Mouse (Mus musculus) layer of hippocampus, adult 9-10 months (tissue): ENCODE results near the gene Spon1.
A peak's percentile ranks its signal among the peaks of the same experiment; 100 is the strongest.

Experiments used
- DNase-seq: peaks from one replicate; pipeline ENCODE4 v3.0.0; 2022; ENCODE audit warnings: low spot score

The Spon1 gene

DNA sequence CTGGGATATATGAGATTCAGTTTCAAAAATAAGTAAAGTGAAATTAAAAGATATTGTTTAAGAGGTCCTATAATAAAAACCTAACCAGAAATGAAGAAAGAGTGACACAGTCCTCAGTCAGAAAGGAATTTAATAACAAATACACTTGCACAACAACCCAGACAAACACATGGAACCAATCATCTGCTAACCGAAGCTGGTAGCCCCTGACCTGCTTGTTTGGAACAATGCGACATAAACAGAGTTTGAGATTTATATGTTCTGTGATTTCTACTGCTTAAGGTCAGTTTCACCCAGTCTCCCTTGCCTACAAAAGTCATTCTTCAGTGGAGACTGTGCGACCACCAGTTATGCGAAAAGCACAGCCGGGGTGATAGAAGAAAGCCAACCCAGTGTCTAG lies 138.1 kb downstream of the Spon1 start:
- no peak for DNase-seq

GRCm38 (mm10) chr7:113904348-113904895 lies 138.6 kb downstream of the Spon1 start:
- DNase-seq = no peak

DNA sequence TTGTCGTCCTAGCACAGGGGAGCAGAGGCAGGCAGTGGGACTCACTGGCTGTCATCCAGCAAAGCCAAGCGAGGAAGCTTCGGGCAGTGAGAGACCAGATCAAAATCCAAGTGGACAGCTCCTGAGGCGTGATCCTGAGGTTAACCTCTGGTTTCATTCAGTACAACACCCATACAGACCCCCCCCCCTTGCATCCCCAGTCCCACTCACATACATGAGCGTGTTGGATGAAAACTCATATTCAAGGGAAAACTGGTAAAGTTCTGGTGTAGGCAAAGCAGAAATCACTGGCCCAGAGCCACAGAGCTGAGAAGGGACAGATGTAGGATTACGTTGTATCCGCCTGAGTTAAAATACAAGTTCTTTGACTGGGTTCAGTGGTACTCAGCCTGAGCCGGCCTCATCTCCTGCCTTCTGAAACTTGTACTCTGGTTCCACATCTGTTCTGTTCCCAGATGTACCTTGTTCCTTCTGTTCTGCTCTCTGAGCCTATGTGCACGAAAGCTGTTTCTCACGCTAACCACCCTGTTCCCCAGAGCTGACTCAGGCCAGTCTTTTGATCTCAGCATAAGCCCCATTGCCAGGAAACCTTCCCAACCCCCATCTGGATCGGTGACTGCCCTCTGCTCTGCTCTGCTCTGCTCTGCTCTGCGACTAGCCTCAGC lies 143.5 kb downstream of the Spon1 start:
- DNase-seq = no peak

DNA sequence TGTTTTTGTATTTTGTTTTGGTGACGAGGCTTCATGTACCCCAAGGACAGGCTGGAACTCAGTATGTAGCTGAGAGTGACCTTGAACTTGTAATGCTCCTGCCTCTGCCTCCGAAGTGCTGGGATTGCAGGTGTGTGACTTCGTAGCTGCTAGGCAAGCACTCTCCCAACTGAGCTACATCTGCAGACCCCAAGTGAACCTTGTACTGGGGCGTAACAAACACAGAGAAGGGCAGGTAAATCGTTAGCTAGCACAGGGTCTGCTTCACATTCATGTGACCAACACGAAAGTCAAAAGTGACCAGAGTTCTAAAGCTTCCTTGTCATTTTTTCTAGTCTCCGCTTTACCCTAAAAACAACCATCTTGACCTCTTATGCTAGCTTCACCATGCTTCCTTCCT lies 145.1 kb downstream of the Spon1 start:
- no peak for DNase-seq

DNA sequence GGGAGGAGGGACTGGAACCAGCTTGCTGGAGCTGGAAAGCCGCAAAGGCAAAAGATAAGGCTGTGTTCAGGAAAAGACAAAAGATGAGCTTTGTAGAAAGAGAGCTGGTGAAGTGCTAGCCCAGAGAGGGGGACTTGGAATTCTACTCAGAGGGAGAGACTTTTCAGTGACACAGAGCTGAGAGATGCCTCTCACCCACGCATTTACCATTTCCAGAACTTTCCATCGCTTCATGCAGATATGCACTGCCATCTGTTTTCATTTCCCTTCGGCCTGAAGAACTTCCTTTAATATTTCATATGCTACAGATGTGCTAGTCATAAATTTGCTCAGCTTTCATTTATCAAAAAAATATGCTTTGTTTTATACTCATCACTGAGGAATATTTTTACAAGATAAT lies 150.1 kb downstream of the Spon1 start:
- DNase-seq = no peak

- no peak for DNase-seq
These were observed 153.1 kb downstream of the Spon1 start for GRCm38 (mm10) chr7:113918916-113919315.

GRCm38 (mm10) chr7:113919505-113919904 lies 153.7 kb downstream of the Spon1 start:
- no peak for DNase-seq

DNA sequence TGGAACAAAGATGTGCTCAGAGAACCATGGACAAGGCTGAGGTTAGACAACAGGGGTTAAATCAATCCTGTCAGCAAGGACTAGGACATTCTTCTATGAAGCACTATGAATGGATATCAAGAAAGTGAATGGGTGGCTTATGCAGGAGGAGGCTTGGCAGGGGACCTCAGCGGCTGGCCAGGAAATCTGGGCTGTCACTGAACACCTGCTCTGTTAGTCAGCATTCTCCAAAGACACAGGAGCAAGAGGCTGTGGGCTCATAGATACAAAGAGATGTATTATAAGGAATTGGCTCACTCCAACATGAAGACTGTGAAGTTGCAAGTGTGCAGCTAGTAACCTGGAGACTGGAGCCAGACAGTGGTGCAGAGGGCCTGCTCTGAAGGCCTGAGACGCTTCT lies 154.3 kb downstream of the Spon1 start:
- DNase-seq = no peak

DNA sequence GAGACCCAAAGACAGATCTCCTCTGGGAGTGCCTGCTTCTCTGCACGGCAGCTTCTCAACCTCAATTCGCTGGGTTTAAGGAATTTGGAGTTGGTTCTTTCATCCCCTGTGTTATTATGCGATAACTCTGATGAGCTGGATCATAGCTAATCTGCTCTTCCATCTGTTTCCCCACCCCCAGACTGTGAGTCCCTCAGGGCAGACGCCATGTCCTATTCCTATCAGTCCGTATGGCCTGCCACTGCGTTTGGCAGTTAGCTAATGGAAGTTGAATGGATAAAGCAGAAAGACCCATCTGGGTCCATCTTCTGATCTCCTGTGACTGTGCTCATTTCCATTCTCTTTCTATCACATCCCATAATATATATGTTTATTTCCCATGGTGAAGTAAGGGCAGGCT lies 158.8 kb downstream of the Spon1 start:
- DNase-seq = peak; percentile 56

- no peak for DNase-seq
These were observed 185.1 kb downstream of the Spon1 start for GRCm38 (mm10) chr7:113950888-113951287.

DNA sequence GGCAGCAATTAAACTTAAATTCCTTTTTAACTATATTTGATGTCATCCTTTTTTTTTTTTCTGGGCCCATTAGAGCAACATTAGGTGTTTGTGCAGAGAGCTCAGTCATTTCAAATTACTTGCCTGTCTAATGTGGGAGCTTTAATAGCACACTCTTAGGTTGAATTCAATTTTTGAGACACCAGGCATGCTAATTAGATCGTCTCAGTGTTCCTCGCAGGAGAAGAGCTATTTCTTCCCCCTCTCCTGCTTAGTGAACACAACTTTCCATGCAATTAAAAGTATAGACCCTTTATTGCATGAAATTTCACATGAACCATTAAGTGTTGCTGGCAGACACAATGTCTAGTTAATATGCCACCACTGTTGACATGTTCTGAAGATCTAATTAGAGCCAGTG lies 189.6 kb downstream of the Spon1 start:
- DNase-seq = no peak

DNA sequence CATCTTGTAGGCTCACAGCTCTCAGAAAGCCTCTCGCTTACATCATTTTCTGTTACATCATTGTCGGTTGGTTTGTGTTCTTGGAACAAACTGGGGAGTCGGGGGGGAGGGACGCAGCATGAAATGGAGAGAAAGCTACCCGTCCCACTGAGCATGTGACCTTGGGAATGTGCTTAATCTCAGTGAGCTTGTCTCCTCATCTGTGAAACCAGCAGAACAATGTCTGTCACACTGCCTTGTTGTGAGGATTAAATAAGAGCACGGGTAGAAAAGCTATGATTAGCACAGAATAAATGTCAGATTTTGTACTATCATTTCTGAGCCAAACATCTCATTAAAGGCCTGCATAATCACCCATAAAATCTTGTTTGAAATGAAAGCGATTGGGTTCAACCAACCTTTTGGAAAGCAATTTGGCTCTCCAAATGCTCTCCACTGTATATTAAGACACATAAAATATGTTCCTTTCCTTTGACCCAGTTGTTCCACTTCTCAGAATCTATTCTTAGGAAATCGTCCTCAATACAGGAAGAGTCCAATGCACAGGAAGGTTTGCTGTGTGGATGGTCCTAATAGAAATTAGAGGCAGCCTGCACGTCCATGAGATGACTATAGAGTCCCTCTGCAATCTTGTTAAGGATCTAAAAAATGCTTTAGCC lies 195.2 kb downstream of the Spon1 start:
- peak; percentile 16 for DNase-seq

DNA sequence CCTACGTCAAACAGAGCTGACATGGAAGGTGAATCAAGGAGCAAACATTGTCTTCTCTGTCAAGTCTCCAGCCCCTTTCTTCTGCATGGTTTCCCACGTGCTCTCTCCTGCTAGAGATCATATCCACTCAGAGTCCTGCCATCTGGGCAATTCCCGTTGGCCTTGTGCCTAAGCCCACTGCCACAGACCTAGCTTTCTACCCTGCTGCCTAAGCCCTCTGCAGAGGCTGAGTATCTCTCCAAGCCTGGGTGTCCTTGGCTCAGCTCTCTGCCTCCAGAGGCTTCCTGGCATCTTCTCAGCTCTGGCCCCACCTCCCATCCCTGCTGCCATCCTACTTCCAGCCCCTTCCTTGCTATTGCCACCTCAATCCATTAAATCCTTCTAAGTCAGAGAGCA lies 195.7 kb downstream of the Spon1 start:
- DNase-seq = peak; percentile 5

GRCm38 (mm10) chr7:113962078-113962477 lies 196.3 kb downstream of the Spon1 start:
- no peak for DNase-seq

- no peak for DNase-seq
These were observed 198.0 kb downstream of the Spon1 start for GRCm38 (mm10) chr7:113963766-113964165.

DNA sequence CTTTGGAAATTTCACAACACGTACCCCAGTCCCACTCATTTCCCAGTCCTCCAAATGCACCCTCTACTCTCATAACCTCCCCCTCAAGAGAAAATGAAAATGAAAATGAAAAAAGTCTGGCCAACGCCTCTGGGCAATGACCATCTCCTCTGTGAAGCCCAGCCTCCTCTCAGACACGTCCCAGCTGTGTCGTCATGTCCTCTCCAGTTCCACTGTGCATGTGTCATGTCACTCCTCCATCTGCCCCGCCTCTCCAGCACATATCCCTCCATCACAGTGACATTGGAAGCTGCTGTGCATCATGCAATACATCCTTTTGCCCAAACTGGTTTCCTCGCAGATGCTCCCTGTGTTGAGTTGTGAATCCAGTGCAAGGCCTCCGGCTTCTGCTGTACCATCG lies 199.8 kb downstream of the Spon1 start:
- DNase-seq = no peak

DNA sequence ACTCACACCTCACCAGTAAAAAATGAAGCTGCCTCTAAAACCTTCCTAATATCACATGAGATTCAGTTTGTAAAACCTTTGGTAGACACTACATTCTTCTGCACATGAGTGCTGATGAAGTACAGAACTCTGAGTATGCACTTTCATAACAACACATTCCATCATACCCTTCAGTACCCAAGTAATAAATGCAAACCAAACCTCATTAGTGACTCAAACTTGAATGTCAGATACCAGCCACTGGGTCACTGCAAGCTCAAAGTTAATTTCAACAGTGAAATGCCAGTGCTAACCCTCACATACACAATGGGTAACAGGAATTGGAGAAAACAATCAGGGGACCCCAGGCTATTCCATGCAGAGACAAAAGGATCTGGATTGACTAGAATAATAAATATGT lies 203.4 kb downstream of the Spon1 start:
- DNase-seq = no peak

DNA sequence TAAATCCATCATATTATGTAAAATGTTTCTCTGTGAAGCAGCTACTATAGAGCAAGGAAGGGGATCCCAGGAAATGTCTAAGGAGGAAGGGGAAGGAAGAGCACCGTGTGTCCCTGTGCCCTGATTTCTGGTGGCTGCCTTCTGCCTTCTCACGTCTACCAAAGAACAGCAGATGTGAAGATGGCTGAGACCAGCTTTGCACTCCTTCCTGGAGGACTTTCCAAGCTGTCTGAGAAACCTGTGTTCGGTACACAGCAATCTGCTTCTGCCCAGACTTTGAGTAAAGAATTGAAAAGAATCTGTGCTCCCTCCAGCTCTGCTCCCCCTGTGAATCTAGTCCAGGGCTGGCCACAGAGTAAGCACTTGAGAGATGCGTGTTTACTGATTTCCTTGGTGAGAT lies 206.7 kb downstream of the Spon1 start:
- peak; percentile 20 for DNase-seq

- no peak for DNase-seq
These were observed 220.8 kb downstream of the Spon1 start for GRCm38 (mm10) chr7:113986406-113987134.

DNA sequence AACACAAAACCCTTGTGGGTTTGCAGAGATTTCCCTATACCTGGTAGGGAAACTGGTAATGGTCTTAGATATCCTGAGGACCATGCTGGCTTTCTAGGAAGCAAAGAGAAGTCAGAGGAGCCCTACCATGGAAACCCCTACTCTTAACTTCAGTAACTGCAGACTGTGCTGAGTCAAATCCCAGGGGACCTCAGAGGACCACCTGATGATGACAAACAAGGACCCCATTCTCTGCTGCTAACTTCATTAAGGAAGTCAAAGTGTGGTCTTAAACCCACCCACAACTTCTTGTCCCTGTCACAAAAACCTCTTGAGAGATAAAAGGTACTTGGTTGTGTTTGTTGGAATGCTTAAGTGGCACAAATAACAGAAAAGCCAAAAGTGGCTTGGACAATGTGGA lies 222.4 kb downstream of the Spon1 start:
- DNase-seq = no peak

DNA sequence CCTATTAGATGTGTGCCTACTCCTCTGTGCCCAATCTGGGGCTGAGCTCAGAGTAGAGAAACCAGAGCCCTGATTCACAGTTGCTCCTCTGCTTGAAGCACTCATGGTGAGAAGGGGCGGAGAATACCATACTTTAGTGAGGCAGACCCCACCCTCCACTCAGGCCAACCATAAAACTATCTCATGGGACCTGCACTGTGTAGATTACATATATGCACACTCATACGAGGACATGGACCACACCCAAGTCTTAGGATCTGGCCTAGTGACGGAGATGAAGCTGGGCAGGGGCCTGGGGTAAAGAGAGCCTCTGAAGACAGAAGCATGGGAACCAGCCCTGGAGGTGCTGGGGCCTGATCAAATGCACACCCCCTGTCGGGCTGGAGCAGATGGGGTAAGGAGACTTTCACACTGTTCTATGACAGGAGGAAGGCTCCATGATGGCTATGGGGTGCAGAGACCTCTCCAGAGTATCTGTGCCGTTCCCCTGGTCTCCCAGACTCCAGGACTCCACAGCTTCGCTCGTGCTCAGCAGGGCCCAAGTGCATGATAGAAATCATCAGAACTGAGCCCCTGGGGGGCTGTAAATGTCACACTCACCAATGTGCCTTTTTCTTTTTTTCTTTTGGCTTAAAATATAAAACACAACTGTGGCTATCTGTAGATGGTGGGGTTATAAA lies 232.0 kb downstream of the Spon1 start:
- DNase-seq = no peak

GRCm38 (mm10) chr7:114004171-114004570 lies 238.4 kb downstream of the Spon1 start:
- DNase-seq = no peak

DNA sequence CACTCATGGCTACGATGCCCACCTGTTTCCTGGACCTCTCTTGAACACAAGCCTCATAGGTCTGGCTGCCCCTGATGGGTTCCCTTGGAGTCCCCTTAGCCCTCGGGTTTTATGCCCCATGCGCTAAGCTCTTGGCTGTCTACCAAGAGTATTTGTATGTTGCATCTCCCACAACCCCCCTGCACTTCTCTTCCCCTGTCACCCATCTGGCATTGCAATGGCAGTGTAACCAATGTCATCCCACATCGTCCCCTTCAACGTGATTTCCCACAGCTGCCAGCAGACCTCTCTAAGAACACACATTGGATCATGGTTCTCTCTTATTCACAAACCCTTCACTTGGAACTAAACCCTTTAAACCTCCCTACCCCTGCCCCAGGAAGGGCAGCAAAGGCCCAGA lies 239.7 kb downstream of the Spon1 start:
- no peak for DNase-seq
